Mouse (Mus musculus): Measurements from ENCODE around the gene Ppp2r5a.

DNA sequence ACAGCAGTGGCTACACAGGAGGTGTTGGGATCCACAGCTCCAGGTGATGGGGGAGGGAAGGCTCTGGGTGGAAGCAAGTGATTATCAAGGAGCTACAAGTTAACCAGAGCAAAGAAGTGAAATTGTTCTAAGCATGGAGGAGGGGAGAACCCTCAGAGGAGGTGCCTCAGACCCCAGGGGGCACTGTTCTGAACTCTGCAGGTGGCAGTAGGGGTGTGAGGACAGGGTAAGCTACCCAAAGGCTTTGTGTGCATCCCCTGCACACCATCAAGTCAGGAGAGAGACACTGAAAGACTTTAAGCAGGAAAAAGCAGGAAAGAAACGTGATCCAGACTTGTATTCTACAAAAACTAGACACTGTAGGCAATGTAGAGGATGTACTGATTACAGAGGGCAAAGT lies 1.2 kb upstream of the Ppp2r5a start:
- TF ChIP-seq CTCF (conservative IDR thresholded peaks at IDR 0.05; ENCODE audit: insufficient read depth, insufficient read length, low read depth, low read length), result no peak
- no peak for TF ChIP-seq POLR2A (IDR thresholded peaks at IDR 0.05; ENCODE audit: low read depth, low read length)

Measured in kidney, adult 2 months (tissue).